Mouse (Mus musculus): ENCODE measurements at regions not wholly inside any gene's neighbourhood (a gene's known extent, or its start where the extent isn't known, plus 50 kb on each side); places are given as distances from the start of the nearest gene placed in this dataset.

DNA sequence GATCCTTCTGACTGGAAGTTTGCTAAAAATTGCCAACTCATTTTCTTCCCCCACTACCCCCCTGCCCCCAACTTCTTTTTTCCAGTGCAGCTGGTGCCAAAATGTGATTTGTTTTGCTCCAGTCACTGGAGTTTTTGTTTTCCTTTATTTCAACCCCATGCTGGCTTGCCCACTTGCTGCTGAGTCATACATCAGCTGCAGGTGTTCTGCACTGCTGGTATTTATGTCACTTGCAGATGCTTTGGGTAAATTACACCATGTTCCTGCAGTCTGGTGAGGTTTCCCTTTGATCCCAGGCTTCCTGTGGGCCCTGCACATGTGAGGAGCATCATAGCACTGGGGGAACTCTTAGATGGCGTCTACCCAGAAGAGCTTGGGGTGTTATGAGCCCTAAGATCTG is 476.2 kb downstream of the Hao1 start:
- TF ChIP-seq CTCF (IDR thresholded peaks at IDR 0.05; ENCODE audit: borderline replicate concordance, insufficient read depth, low read length) (no peak), POLR2A (IDR thresholded peaks at IDR 0.05; ENCODE audit: low read depth, low read length) (no peak)

All from embryonic fibroblast, embryonic 13.5 days (primary cell).